Mouse (Mus musculus): ENCODE results near the gene Prss53.

- no peak for TF ChIP-seq POLR2A (IDR thresholded peaks at IDR 0.05; ENCODE audit: low read depth, low read length)
- TF ChIP-seq CTCF (IDR thresholded peaks at IDR 0.05; ENCODE audit: extremely low read depth, insufficient read length, insufficient replicate concordance, low read depth, low read length): no peak
Measured at GRCm38 (mm10) chr7:127934075-127934474, 43.3 kb upstream of the Prss53 start.

All from small intestine, adult 2 months (tissue).